Mouse (Mus musculus) heart, embryonic 16.5 days (tissue): ENCODE results near the gene 1700023F06Rik. TPM values are rescaled to one million over a fixed set of nuclear protein-coding genes. Genes with fewer than 3 reads are reported as not detected.
A peak's percentile ranks its signal among the peaks of the same experiment; 100 is the strongest.
"Not testable (repeated sequence)": the region's sequence is repeated elsewhere in the genome, so short reads cannot be mapped to it uniquely, and the experiment has no call there.

Experiments
- ATAC-seq: fragments of 200-750 bp; cut with Nextera tagmentation; replicated peaks from 2 replicates; pipeline ENCODE4 v1.8.0; 2017; ENCODE audit warnings: moderate number of reproducible peaks; ENCODE audit not compliant: insufficient read depth, low FRiP score; ENCODE audit errors: extremely low read depth
- H3K27ac ChIP-seq: fragments of 300-500 bp; sonication (generic); 2 replicates; pipeline ENCODE4 v1.5.1; 2014; ENCODE audit warnings: mild to moderate bottlenecking, low read length, control low read depth, moderate library complexity
- H3K27me3 ChIP-seq: fragments of 300-500 bp; sonication (generic); 2 replicates; pipeline ENCODE4 v1.6.1; 2014; ENCODE audit warnings: low read length, mixed read lengths; ENCODE audit not compliant: control insufficient read depth, insufficient read depth
- H3K36me3 ChIP-seq: fragments of 300-500 bp; sonication (generic); 2 replicates; pipeline ENCODE4 v1.6.1; 2014; ENCODE audit not compliant: control insufficient read depth, insufficient read depth
- H3K4me1 ChIP-seq: fragments of 300-500 bp; sonication (generic); 2 replicates; pipeline ENCODE4 v1.6.1; 2014; ENCODE audit warnings: low read length, mixed read lengths; ENCODE audit not compliant: control insufficient read depth, insufficient read depth
- H3K4me2 ChIP-seq: fragments of 300-500 bp; sonication (generic); 2 replicates; pipeline ENCODE4 v1.6.1; 2014; ENCODE audit warnings: low read depth, mild to moderate bottlenecking, control low read depth, low read length
- H3K4me3 ChIP-seq: fragments of 300-500 bp; sonication (generic); 2 replicates; pipeline ENCODE4 v1.5.1; 2014; ENCODE audit warnings: mild to moderate bottlenecking, control low read depth, low read length
- H3K9ac ChIP-seq: fragments of 300-500 bp; sonication (generic); 2 replicates; pipeline ENCODE4 v1.6.1; 2014; ENCODE audit warnings: low read length, control low read depth
- H3K9me3 ChIP-seq: fragments of 300-500 bp; sonication (generic); replicated peaks from 2 replicates; pipeline ENCODE4 v1.6.1; 2016; ENCODE audit warnings: low read length; ENCODE audit not compliant: control insufficient read depth
- WGBS: fragments of 180-500 bp; shearing (Covaris S2); extraction: QIAGEN DNeasy Blood & Tissue Kit; methylation state at CpG from one replicate; pipeline ENCODE4 v1.1.7; 2014; 5-methylcytosine and 5-hydroxymethylcytosine counted together
- polyA plus RNA-seq: library from polyadenylated mRNA; unstranded; fragments of >200 nt; fragmentation: Nextera tagmentation; extraction: Ambion mirVana; gene quantifications from 2 replicates; pipeline ENCODE4 v1.2.1, GENCODE M21; 2015

1700023F06Rik gene
- polyA plus RNA-seq, 1 experiment from 2014 or later, result 0.25 TPM

DNA sequence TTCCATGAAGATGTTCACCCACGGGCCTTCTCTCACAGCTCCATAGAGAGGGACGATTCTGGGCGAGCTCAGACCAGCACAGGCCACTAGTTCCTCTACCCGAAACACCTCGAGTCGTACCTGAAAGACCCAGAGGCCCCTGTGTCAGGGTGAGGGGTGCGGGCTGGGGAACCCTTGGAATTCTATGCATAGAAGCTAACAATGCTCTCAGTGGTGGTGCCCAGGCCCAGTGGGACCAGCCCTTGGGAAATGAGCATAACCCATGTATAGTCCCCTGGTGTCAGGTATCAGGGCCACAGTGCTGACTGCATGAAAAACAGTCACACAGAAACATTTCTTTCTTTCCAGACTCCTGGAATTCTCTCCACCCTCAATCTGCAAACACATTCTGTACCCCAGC is 23.0 kb upstream of the 1700023F06Rik start:
- H3K4me3 ChIP-seq, result no peak overlapping the region
- no peak overlapping the region for H3K27ac ChIP-seq
- H3K4me1 ChIP-seq, result no peaks in the 10 kb centered on the region
- no peak overlapping the region for H3K9ac ChIP-seq
- ATAC-seq, result no peak
- H3K27me3 ChIP-seq, result no peaks in the 10 kb centered on the region
- H3K4me2 ChIP-seq, result no peak overlapping the region
- H3K36me3 ChIP-seq, result peaks cover 27% of the 10 kb centered on the region
- H3K9me3 ChIP-seq, result peaks cover 4% of the 10 kb centered on the region; the same call in 1 of the 2 replicates
- WGBS, result 91% methylated on average over 7 of the region's 7 CpGs

GRCm38 (mm10) chr11:103230626-103231025 is 22.3 kb upstream of the 1700023F06Rik start:
- Histone ChIP-seq H3K27ac (no peak overlapping the region), H3K27me3 (no peaks in the 10 kb centered on the region), H3K4me3 (no peak overlapping the region), H3K4me1 (no peaks in the 10 kb centered on the region), H3K4me2 (no peak overlapping the region), H3K36me3 (peaks cover 28% of the 10 kb centered on the region), H3K9me3 (peaks cover 4% of the 10 kb centered on the region; the same call in 1 of the 2 replicates), H3K9ac (no peak overlapping the region)
- WGBS, result 77% methylated on average over 19 of the region's 19 CpGs
- no peak for ATAC-seq

GRCm38 (mm10) chr11:103229608-103230007 is 21.2 kb upstream of the 1700023F06Rik start:
- Histone ChIP-seq H3K4me1 (no peaks in the 10 kb centered on the region), H3K4me2 (no peak overlapping the region), H3K27me3 (no peaks in the 10 kb centered on the region), H3K9me3 (peaks cover 4% of the 10 kb centered on the region; the same call in 1 of the 2 replicates), H3K36me3 (peaks cover 34% of the 10 kb centered on the region), H3K27ac (no peak overlapping the region), H3K9ac (no peak overlapping the region), H3K4me3 (no peak overlapping the region)
- 95% methylated on average over 2 of the region's 2 CpGs for WGBS
- no peak for ATAC-seq

- Histone ChIP-seq H3K4me3 (no peak overlapping the region), H3K9me3 (no peaks in the 10 kb centered on the region), H3K27me3 (peaks cover 2% of the 10 kb centered on the region; the same call in 1 of the 2 replicates), H3K27ac (peak overlapping the region; percentile 29; the same call in 1 of the 2 replicates), H3K36me3 (peaks cover 34% of the 10 kb centered on the region), H3K4me2 (no peak overlapping the region), H3K4me1 (no peaks in the 10 kb centered on the region; the same call in 1 of the 2 replicates), H3K9ac (no peak overlapping the region)
- WGBS, result 68% methylated on average over 18 of the region's 18 CpGs
- no peak for ATAC-seq
Observed at GRCm38 (mm10) chr11:103223951-103224456, 15.6 kb upstream of the 1700023F06Rik start.

- H3K4me3 ChIP-seq, result no peak overlapping the region
- no peak overlapping the region for H3K9ac ChIP-seq
- no peaks in the 10 kb centered on the region for H3K9me3 ChIP-seq
- H3K36me3 ChIP-seq, result peaks cover 31% of the 10 kb centered on the region
- peaks cover 2% of the 10 kb centered on the region; the same call in 1 of the 2 replicates for H3K27me3 ChIP-seq
- 77% methylated on average over 10 of the region's 10 CpGs for WGBS
- H3K4me2 ChIP-seq, result no peak overlapping the region
- peak overlapping the region; percentile 23; the same call in 1 of the 2 replicates for H3K27ac ChIP-seq
- no peak for ATAC-seq
- peaks cover under 1% of the 10 kb centered on the region; the same call in 1 of the 2 replicates for H3K4me1 ChIP-seq
Observed at GRCm38 (mm10) chr11:103223444-103223843, 15.1 kb upstream of the 1700023F06Rik start.

GRCm38 (mm10) chr11:103222718-103223117 is 14.4 kb upstream of the 1700023F06Rik start:
- not testable (repeated sequence) for ATAC-seq, H3K27ac ChIP-seq, H3K4me1 ChIP-seq, H3K4me2 ChIP-seq, H3K4me3 ChIP-seq, H3K9me3 ChIP-seq, H3K9ac ChIP-seq, H3K27me3 ChIP-seq
- peaks cover 29% of the 10 kb centered on the region for H3K36me3 ChIP-seq
- 82% methylated on average over 4 of the region's 4 CpGs for WGBS

DNA sequence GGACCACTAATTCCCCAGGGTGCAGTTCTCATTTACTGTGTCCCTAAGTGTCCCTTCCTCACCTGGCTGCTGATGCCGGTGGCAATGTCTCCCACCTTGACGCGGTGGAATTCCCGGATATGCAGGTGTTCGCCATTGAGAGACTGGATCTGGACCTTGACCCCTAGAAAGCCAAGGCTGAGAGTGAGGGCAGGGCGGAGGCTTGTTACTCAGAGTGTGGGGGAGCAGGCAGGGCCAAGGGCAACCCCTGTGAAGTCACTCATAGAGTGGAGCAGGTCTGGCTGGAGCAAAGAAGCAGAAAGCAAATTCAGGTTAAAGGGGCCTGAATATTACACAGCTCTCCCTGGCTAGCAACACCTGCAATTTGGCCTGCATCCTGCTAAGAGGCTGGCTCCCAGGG is 13.1 kb upstream of the 1700023F06Rik start:
- peaks cover 4% of the 10 kb centered on the region; the same call in 1 of the 2 replicates for H3K4me1 ChIP-seq
- 87% methylated on average over 6 of the region's 6 CpGs for WGBS
- no peak overlapping the region for H3K4me3 ChIP-seq
- no peaks in the 10 kb centered on the region for H3K9me3 ChIP-seq
- H3K4me2 ChIP-seq, result no peak overlapping the region
- peaks cover 2% of the 10 kb centered on the region; the same call in 1 of the 2 replicates for H3K27me3 ChIP-seq
- H3K9ac ChIP-seq, result no peak overlapping the region
- H3K36me3 ChIP-seq, result peaks cover 23% of the 10 kb centered on the region; the same call in 1 of the 2 replicates
- H3K27ac ChIP-seq, result no peak overlapping the region
- ATAC-seq, result no peak

DNA sequence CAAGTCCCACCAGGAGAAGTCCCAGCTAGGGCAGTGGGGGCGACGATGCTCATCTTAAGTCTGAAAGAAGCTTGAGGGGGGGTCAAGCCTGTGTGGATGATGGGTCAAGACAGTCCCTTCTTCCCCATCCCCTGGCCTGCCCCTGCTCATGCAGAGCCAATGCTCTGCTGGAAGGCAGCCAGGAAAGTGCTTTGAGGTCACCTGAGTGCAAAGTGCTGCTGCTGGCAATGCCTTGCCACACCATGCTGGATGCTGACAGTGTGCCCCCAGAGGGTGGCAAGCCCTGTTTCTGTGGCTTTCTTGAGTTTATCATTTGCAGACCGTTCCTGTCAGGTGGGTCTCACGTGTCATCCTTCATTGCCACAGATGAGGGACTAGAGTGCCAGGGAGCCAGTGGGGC is 11.6 kb upstream of the 1700023F06Rik start:
- Histone ChIP-seq H3K4me2 (no peak overlapping the region), H3K27me3 (peaks cover 2% of the 10 kb centered on the region; the same call in 1 of the 2 replicates), H3K9me3 (no peaks in the 10 kb centered on the region), H3K9ac (no peak overlapping the region), H3K4me1 (peaks cover 4% of the 10 kb centered on the region; the same call in 1 of the 2 replicates), H3K36me3 (peaks cover 19% of the 10 kb centered on the region; the same call in 1 of the 2 replicates), H3K4me3 (no peak overlapping the region), H3K27ac (no peak overlapping the region)
- 71% methylated on average over 4 of the region's 4 CpGs for WGBS
- no peak for ATAC-seq

GRCm38 (mm10) chr11:103219259-103219658 is 10.9 kb upstream of the 1700023F06Rik start:
- ATAC-seq, result no peak
- Histone ChIP-seq H3K4me2 (no peak overlapping the region), H3K27ac (no peak overlapping the region), H3K4me1 (peaks cover 4% of the 10 kb centered on the region; the same call in 1 of the 2 replicates), H3K9ac (no peak overlapping the region), H3K9me3 (no peaks in the 10 kb centered on the region), H3K36me3 (peaks cover 15% of the 10 kb centered on the region; the same call in 1 of the 2 replicates), H3K27me3 (peaks cover 2% of the 10 kb centered on the region; the same call in 1 of the 2 replicates), H3K4me3 (no peak overlapping the region)
- 88% methylated on average over 5 of the region's 5 CpGs for WGBS
